Comparison of ENCODE assay signal across 8 mouse cellular contexts in genomic region chr14:60264990-60265876, GRCm38 (mm10). TPM values are rescaled to one million over a fixed set of nuclear protein-coding genes. Genes with fewer than 3 reads are reported as not detected.
A peak's percentile ranks its signal among the peaks of the same experiment; 100 is the strongest.
DNase-seq lines count a peak whose midpoint lies in the region; ATAC-seq lines count a peak whose summit lies in the region.

Mtmr6 (plus strand) TSS chr14:60265228.

- under 1% methylated on average over 51 of the region's 51 CpGs for WGBS in hindbrain, embryonic 15.5 days

- peak within 1 kb of the TSS; percentile 90 for H3K4me3 ChIP-seq in hindbrain, embryonic 15.5 days

- ATAC-seq in hindbrain, embryonic 15.5 days (ENCODE audit: low FRiP score, low read depth) = peak; percentile 99

- peak within 1 kb of the TSS; percentile 70 for H3K4me2 ChIP-seq in hindbrain, embryonic 15.5 days

- peak; percentile 95 for DNase-seq in T-cell, adult 2 months (ENCODE audit: low spot score)
- peak; percentile 93 to 95 for DNase-seq in cerebellum, postnatal 36 days
- peak; percentile 92 to 96 for DNase-seq in frontal cortex, postnatal 36 days (ENCODE audit: low spot score in 2 of 2)
- peak; percentile 94 for DNase-seq in left cerebral cortex, adult 11 months (ENCODE audit: low spot score)
- DNase-seq in lung, postnatal 4 days = peak; percentile 94 to 97
- DNase-seq in retina, postnatal 7 days (ENCODE audit: low read depth, low spot score) = peak; percentile 98
- peak; percentile 85 for DNase-seq in urinary bladder, adult 2 months (ENCODE audit: low spot score)

- H3K27ac ChIP-seq in hindbrain, embryonic 15.5 days (replicated peaks) = peak within 1 kb of the TSS; percentile 89

- H3K27me3 ChIP-seq in hindbrain, embryonic 15.5 days = no peaks in the 10 kb centered on the region

- peaks cover 25% of the 10 kb centered on the region for H3K4me1 ChIP-seq in hindbrain, embryonic 15.5 days (replicated peaks)

- H3K9ac ChIP-seq in hindbrain, embryonic 15.5 days = peak within 1 kb of the TSS; percentile 93

- H3K36me3 ChIP-seq in hindbrain, embryonic 15.5 days = no peaks in the 10 kb centered on the region

- H3K9me3 ChIP-seq in hindbrain, embryonic 15.5 days = no peaks in the 10 kb centered on the region

RNA-seq across cellular contexts. Expression of gene Mtmr6, which starts in this region (rescaled TPM):
- polyA plus RNA-seq in hindbrain, embryonic 15.5 days (2015; fragmentation: Nextera tagmentation; extraction: Ambion mirVana) = 57.0 and 57.3 TPM in 2 replicates
- polyA plus RNA-seq in urinary bladder, adult 2 months (2012; rRNA removed) = 48.9 and 53.3 TPM in 2 replicates

Comparison
In these comparisons a context has a peak if more than half of its experiments do, and no peak if none do; other contexts are left out.
1. Peak in every context shown above with its lines: DNase-seq, ATAC-seq, H3K4me3 ChIP-seq and H3K27ac ChIP-seq.